Mouse (Mus musculus) 416B (cell line): ENCODE measurements around the gene Gm9903.

Source experiments
- DNase-seq: peaks from one replicate; pipeline ENCODE4 v3.0.0; 2011; ENCODE audit warnings: low read depth

Gm9903 gene

GRCm38 (mm10) chr5:33629301-33629987 is at the start of gene Gm9903, which contains the start of gene Fam53a:
Gm9903 (plus strand) TSS chr5:33629925.
Fam53a (minus strand) TSS chr5:33629635.
- peak; percentile 97 for DNase-seq

GRCm38 (mm10) chr5:33580336-33580735 is 49.4 kb upstream of the Gm9903 start:
- DNase-seq = no peak

GRCm38 (mm10) chr5:33587498-33588058 is 42.1 kb upstream of the Gm9903 start:
- no peak for DNase-seq

GRCm38 (mm10) chr5:33588066-33588465 is 41.7 kb upstream of the Gm9903 start:
- DNase-seq = no peak

- DNase-seq = peak; percentile 76
Measured at GRCm38 (mm10) chr5:33589221-33589888, 40.4 kb upstream of the Gm9903 start.

GRCm38 (mm10) chr5:33593620-33594019 is 36.1 kb upstream of the Gm9903 start:
- peak; percentile 32 for DNase-seq

- peak; percentile 7 for DNase-seq
Measured at GRCm38 (mm10) chr5:33605314-33605713, 24.4 kb upstream of the Gm9903 start.

GRCm38 (mm10) chr5:33606631-33607030 is 23.1 kb upstream of the Gm9903 start:
- no peak for DNase-seq

- DNase-seq = no peak
Measured at GRCm38 (mm10) chr5:33607434-33607833, 22.3 kb upstream of the Gm9903 start.

- DNase-seq = no peak
Measured at GRCm38 (mm10) chr5:33609226-33609625, 20.5 kb upstream of the Gm9903 start.

- DNase-seq = no peak
Measured at GRCm38 (mm10) chr5:33611795-33612194, 17.9 kb upstream of the Gm9903 start.

- no peak for DNase-seq
Measured at GRCm38 (mm10) chr5:33614391-33614790, 15.3 kb upstream of the Gm9903 start.

GRCm38 (mm10) chr5:33622671-33623070 is 7.1 kb upstream of the Gm9903 start:
- DNase-seq = no peak

- DNase-seq = no peak
Measured at GRCm38 (mm10) chr5:33623766-33624165, 6.0 kb upstream of the Gm9903 start.

GRCm38 (mm10) chr5:33627968-33628367 is 1.8 kb upstream of the Gm9903 start:
- peak; percentile 84 for DNase-seq

GRCm38 (mm10) chr5:33628820-33629300 is 865 bp upstream of the Gm9903 start:
- DNase-seq = peak; percentile 79

- DNase-seq = peak; percentile 70
Measured at GRCm38 (mm10) chr5:33630061-33630460, 336 bp downstream of the Gm9903 start.

GRCm38 (mm10) chr5:33630615-33631014 is 890 bp downstream of the Gm9903 start:
- peak; percentile 51 for DNase-seq

GRCm38 (mm10) chr5:33632526-33632925 is 2.8 kb downstream of the Gm9903 start:
- no peak for DNase-seq

GRCm38 (mm10) chr5:33635361-33635760 is 5.6 kb downstream of the Gm9903 start:
- no peak for DNase-seq

GRCm38 (mm10) chr5:33637606-33638350 is 8.1 kb downstream of the Gm9903 start:
- DNase-seq = no peak

- DNase-seq = no peak
Measured at GRCm38 (mm10) chr5:33638826-33639225, 9.1 kb downstream of the Gm9903 start.
